Mouse (Mus musculus) bone marrow, adult 2 months (tissue): ENCODE data around the gene Tfap2c. TPM values are rescaled to one million over a fixed set of nuclear protein-coding genes. Genes with fewer than 3 reads are reported as not detected.

Experiments used
- H3K27ac ChIP-seq: fragments of 200-500 bp; 2 replicates; pipeline ENCODE4 v1.5.1; 2012; ENCODE audit warnings: low read depth, mild to moderate bottlenecking, control low read depth, inconsistent platforms, low read length; ENCODE audit not compliant: control insufficient read depth, poor library complexity, insufficient read depth
- H3K4me1 ChIP-seq: fragments of 200-500 bp; 2 replicates; pipeline ENCODE4 v1.6.1; 2011; ENCODE audit warnings: low read length; ENCODE audit not compliant: control insufficient read depth, insufficient read depth
- H3K4me3 ChIP-seq: fragments of 200-500 bp; replicated peaks from 2 replicates; pipeline ENCODE3; 2011; ENCODE audit warnings: mild to moderate bottlenecking, low read depth, low read length, control low read depth; ENCODE audit not compliant: control insufficient read depth
- CTCF ChIP-seq: fragments of 200-500 bp; IDR thresholded peaks from 2 replicates; pipeline ENCODE4 v1.5.1; 2011; ENCODE audit warnings: low read length, control low read depth; ENCODE audit not compliant: control insufficient read depth, insufficient read depth
- POLR2A ChIP-seq: fragments of 200-500 bp; IDR thresholded peaks from 2 replicates; pipeline ENCODE4 v1.6.1; 2011; ENCODE audit warnings: low read depth, mild to moderate bottlenecking, control low read depth, low read length, borderline replicate concordance; ENCODE audit not compliant: control insufficient read depth
- WGBS: fragments of 180-500 bp; shearing (Covaris S2); methylation state at CpG from one replicate; pipeline ENCODE4 v1.1.7; 2018; 5-methylcytosine and 5-hydroxymethylcytosine counted together
- polyA plus RNA-seq: library from polyadenylated mRNA; stranded (reverse); fragments of >200 nt; gene quantifications from 2 replicates; pipeline ENCODE4 v1.2.4, GENCODE M21; 2011; ENCODE audit warnings: low replicate concordance; ENCODE audit not compliant: missing spikeins, insufficient read depth, insufficient read length

Gene Tfap2c
- not detected in 2 replicates for polyA plus RNA-seq

DNA sequence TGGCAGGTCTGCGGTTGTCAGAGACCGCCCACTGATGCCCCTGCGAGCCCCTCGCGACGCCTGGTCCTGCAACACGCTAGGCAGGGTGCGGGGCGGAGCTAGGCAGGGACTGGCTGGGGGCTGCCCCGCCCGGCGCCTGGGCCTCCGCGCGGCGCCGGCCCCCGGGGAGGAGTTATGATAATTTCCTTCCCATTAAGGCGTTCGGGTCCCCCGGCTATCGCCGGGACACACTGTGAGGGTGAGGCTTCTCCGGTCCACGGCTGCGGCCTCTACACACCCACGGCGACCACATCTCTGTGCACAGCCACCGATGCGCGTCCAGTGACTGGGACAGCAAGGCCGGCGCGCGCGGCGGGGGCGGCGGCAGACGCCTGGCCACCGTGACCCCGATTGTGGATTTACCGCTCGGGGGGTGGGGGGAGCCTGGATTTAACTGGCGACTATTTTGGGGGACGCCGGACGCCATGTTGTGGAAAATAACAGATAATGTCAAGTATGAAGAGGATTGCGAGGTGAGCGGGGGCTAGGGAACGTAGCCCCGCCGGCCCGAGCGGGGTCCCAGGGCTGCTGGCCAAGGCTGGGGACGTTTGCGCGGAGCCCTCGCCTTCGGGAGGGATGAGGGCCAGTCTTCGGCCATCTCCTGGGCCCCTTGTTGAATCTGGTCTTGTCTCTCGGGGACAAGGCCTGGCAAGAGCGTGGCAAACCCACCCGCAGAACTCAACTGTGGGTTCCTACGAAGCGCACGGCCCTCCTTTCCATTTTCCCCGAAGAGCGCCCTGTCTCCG is at the start of gene Tfap2c:
Gene Tfap2c, plus strand, starts transcription at position 223 of the 785 bp plus-strand sequence.
- 3% methylated on average over 70 of the region's 70 CpGs for WGBS
- no peak for TF ChIP-seq CTCF
- no peak for TF ChIP-seq POLR2A
- no peak within 1 kb of the TSS for H3K4me3 ChIP-seq
- no peaks in the 10 kb centered on the region for H3K4me1 ChIP-seq
- no peak within 1 kb of the TSS; the same call in 1 of the 2 replicates for H3K27ac ChIP-seq

DNA sequence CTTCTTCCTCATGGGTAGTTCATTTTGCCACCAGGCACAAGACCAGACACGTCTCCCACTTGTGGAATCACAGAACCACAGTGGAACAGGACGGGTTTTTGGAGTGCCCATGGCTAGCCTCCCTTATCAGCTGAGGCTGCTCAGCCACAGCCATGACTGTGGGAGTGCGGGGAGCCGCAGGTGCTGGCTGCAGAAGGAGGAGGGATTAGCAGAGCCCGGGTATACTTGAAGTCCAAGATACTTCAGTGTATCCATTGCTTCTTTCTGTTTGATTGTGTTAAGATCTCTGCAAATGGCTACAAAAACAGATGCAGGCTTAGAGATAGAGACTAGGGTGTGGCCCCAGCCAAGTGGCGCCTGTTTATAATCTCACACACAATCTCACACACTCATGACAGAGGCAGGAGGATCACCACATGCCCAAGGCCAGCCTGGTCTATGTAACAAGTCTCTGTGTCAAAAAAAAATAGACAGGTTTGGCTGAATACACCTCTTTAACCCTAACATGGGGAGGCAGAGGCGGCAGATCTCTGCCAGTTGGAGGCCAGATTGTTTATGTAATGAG is 48.6 kb upstream of the Tfap2c start:
- no peaks in the 10 kb centered on the region for H3K4me1 ChIP-seq
- WGBS = 47% methylated on average over 7 of the region's 7 CpGs
- no peak overlapping the region for H3K4me3 ChIP-seq
- TF ChIP-seq CTCF = no peak
- TF ChIP-seq POLR2A = no peak
- no peak overlapping the region for H3K27ac ChIP-seq

DNA sequence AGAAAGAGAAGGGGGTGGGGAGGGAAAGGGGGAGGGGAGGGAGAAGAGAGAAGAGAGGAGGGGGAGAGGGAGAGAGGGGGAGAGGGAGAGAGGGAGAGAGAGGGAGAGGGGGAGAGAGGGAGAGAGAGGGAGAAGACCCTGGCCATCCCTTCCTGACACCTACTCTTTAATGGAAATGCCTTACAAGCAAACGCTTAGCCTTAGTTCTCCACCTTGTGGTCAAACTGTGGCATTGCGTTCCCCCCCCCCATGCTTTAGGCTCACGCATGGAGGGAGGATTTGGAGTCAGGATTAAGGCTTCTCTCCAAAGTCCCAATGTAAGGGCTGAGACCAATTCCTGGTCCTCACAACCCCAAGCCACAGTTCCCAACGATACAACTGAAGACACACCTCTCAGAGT is 48.1 kb upstream of the Tfap2c start:
- Histone ChIP-seq H3K4me3 (no peak overlapping the region), H3K27ac (no peak overlapping the region), H3K4me1 (no peaks in the 10 kb centered on the region; the same call in 1 of the 2 replicates)
- 3% methylated on average over 4 of the region's 4 CpGs for WGBS
- peak; percentile 67 for TF ChIP-seq CTCF
- TF ChIP-seq POLR2A = no peak

DNA sequence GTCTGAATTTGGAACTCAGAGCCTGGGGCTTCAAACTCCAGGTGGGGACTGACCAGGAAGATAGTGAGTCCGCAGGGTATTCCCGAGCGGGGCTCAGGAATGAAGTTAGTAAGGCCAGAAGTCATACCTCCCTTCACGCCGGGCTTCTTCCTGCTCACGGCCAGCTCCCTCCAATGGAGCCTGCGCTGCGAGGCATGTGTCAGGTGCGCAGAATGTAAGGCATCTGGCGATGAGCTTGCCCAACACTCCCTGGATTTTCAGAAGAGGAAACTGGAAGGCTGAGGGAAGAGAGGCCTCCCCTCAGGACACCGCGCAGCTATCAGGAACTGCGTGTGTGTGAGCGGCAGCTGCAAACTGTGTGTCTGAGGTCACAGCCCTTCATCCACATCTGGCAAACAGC is 47.2 kb upstream of the Tfap2c start:
- H3K27ac ChIP-seq = no peak overlapping the region
- no peaks in the 10 kb centered on the region; the same call in 1 of the 2 replicates for H3K4me1 ChIP-seq
- TF ChIP-seq CTCF (no peak), POLR2A (no peak)
- WGBS = 80% methylated on average over 14 of the region's 14 CpGs
- no peak overlapping the region for H3K4me3 ChIP-seq

DNA sequence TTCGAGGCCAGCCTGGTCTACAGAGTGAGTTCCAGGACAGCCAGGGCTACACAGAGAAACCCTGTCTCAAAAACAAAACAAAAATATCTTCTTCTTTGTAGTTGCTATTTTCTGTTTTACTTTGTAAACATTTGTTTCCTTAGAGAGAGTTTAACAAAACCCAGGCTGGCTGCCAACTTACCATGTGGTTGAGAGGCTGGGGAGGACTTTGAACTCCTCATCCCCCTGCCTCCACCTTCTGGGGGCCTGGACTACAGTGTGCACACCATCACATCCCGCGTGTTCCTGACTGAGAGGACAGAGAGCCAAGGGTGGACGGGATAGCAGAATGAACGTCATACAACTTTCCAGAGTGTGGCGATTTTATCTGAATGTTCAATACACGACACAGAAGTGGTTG is 43.3 kb upstream of the Tfap2c start:
- Histone ChIP-seq H3K4me1 (no peaks in the 10 kb centered on the region; the same call in 1 of the 2 replicates), H3K4me3 (no peak overlapping the region), H3K27ac (no peak overlapping the region)
- WGBS = 88% methylated on average over 7 of the region's 7 CpGs
- no peak for TF ChIP-seq CTCF
- no peak for TF ChIP-seq POLR2A

DNA sequence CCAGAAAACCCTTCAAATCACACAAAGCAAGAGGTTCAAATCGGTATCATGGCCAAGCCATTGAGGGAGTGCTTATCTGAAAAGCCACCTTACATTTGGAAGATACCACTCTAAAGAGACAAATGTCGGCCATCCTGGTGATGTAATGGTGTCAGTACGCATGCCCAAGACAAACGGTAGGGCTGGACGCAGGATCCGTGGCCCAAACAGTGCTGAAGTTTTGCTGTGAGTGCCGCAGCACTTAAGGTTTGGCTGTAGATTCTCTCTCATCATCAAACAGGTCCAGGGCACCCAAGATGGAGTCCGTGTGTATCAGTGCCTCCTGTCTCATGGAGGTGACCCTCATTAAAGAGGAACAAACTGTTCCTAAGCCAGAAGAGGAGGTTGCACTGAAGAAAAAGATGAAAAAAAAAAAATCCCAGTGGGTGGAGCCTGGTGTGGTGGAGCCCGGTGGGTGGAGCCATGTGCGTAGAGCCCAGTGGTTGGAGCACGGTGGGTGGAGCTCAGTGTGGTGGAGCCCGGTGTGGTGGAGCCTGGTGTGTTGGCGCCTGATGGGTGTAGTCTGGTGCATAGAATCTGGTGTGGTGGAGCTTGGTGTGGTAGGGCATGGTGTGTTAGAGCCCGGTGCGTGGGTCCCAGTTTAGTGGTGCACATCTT is 39.2 kb upstream of the Tfap2c start:
- 81% methylated on average over 15 of the region's 15 CpGs for WGBS
- no peaks in the 10 kb centered on the region; the same call in 1 of the 2 replicates for H3K4me1 ChIP-seq
- TF ChIP-seq CTCF (no peak), POLR2A (no peak)
- H3K4me3 ChIP-seq = no peak overlapping the region
- H3K27ac ChIP-seq = no peak overlapping the region

DNA sequence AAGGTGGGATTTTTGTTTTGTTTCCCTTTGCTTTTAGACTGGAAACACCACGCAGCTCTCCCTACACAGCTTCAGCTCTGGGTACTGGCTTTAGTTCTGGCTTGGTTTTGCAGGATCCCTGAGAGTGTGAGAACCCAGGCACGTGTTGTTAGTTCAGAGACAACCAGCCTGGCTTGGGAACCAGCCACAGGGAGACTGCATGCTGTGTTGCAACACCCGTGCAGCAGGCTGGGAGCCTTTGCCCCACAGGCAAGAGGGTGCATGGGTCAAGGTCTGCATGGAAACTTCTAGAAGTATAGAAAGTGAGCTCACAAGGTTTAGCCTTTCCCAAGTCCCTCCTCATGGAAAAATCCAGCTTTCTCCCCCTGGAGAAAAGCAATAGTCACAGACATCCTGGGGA is 38.5 kb upstream of the Tfap2c start:
- Histone ChIP-seq H3K4me1 (no peaks in the 10 kb centered on the region; the same call in 1 of the 2 replicates), H3K4me3 (no peak overlapping the region), H3K27ac (no peak overlapping the region)
- no peak for TF ChIP-seq POLR2A
- no peak for TF ChIP-seq CTCF
- WGBS = 44% methylated on average over 3 of the region's 3 CpGs

DNA sequence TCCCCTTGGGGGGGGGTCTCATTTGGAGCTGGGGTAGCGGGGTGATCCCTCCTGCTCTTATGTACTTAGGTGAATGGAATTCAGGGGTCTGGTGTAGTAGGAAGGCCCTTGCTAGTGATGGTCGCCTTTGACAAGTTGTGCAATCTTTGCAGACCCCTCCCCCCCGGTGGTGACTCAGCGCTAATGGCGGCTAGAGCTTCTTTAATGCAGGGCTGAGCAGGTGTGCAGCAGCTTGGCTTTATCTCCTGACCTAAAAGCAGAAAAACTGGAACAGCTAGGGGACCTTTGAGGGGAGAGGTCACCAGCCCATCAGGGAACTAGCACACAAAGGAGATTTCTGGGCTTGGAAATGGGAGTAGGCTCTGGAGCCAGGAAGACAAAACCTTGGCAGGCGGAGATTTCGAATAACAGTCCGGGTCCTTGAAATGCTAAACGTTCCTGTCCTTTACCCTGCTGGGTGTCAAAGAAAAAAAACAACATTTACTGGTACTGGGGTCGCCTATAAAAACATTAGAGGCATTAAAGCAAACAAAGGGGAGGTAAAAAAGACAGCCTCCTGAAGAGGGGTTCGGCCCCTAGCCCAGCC is 32.9 kb upstream of the Tfap2c start:
- 34% methylated on average over 11 of the region's 11 CpGs for WGBS
- Histone ChIP-seq H3K27ac (no peak overlapping the region), H3K4me1 (no peaks in the 10 kb centered on the region; the same call in 1 of the 2 replicates), H3K4me3 (no peak overlapping the region)
- TF ChIP-seq POLR2A (no peak), CTCF (no peak)
